ENCODE assay signal across 8 mouse cellular contexts in the genomic region with DNA sequence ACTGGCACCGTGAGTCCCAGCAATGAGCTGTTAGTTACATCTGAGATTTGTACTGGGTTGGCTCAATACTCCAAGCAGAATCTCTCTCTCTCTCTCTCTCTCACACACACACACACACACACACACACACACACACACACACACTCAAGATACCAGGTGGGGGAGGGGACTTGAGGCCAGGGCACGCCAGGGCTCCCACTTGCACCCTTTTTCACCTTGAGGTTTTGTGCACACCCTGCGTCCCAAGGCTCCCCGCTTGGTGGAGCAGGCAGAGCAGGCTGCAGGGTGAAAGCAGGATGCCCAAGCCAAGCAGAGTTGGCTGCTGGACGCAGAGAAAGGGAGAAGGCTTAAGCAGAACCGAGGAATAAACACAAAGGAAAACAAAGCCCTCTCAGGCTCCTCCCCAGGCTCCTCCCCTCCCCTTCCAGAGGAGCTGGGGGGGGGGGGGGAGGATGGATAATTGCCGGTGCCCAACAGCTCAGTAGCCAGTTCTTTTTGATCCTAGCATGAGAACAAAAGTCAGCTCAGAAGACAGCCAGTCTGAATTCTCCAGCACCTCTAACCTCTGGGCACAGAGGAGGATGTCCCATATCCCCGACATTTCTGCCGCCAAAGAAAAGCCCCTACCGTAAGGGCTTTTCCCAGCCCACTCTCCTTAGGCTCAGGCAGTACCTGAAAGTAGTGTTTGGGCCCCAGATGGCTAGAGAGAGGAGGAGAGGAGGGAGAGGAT. TPM values are rescaled to one million over a fixed set of nuclear protein-coding genes. Genes with fewer than 3 reads are reported as not detected.
DNase-seq lines count a peak whose midpoint lies in the region; ATAC-seq and TF ChIP-seq lines count a peak whose summit lies in the region.

No protein-coding gene starts in this region.

- H3K4me3 ChIP-seq in embryonic facial prominence, embryonic 10.5 days = peak overlapping the region; percentile 55
- H3K4me3 ChIP-seq in hindbrain, postnatal 0 days (ENCODE audit: low read length) = peak overlapping the region; percentile 10; the same call in 1 of the 2 replicates
- peak overlapping the region; percentile 23 for H3K4me3 ChIP-seq in lung, embryonic 15.5 days

- H3K27ac ChIP-seq in embryonic facial prominence, embryonic 10.5 days (replicated peaks) = peak overlapping the region; percentile 98
- H3K27ac ChIP-seq in hindbrain, postnatal 0 days = peak overlapping the region; percentile 27
- peak overlapping the region; percentile 64 for H3K27ac ChIP-seq in lung, embryonic 15.5 days

- peak overlapping the region; percentile 36 for H3K9ac ChIP-seq in hindbrain, postnatal 0 days (replicated peaks; ENCODE audit: low read length)
- peak overlapping the region; percentile 7; the same call in 1 of the 2 replicates for H3K9ac ChIP-seq in lung, embryonic 15.5 days

- H3K27me3 ChIP-seq in embryonic facial prominence, embryonic 10.5 days (replicated peaks; ENCODE audit: low read depth, poor library complexity, severe bottlenecking) = no peaks in the 10 kb centered on the region
- H3K27me3 ChIP-seq in hindbrain, postnatal 0 days (ENCODE audit: insufficient read depth, low read length) = no peaks in the 10 kb centered on the region
- no peaks in the 10 kb centered on the region for H3K27me3 ChIP-seq in lung, embryonic 15.5 days

- no peak for TF ChIP-seq CTCF in hindbrain, postnatal 0 days (IDR thresholded peaks at IDR 0.05; ENCODE audit: low read depth)

- H3K36me3 ChIP-seq in embryonic facial prominence, embryonic 10.5 days (replicated peaks) = peaks cover 44% of the 10 kb centered on the region
- no peaks in the 10 kb centered on the region for H3K36me3 ChIP-seq in hindbrain, postnatal 0 days (ENCODE audit: insufficient read depth, low read length)
- no peaks in the 10 kb centered on the region for H3K36me3 ChIP-seq in lung, embryonic 15.5 days

- H3K4me2 ChIP-seq in hindbrain, postnatal 0 days (ENCODE audit: low read depth, low read length) = peak overlapping the region; percentile 44
- H3K4me2 ChIP-seq in lung, embryonic 15.5 days = peak overlapping the region; percentile 49

- peak; percentile 72 for ATAC-seq in hindbrain, postnatal 0 days
- ATAC-seq in lung, embryonic 15.5 days (ENCODE audit: borderline replicate concordance, extremely low read depth, low FRiP score, low TSS enrichment) = peak; percentile 48; the same call in 1 of the 2 replicates

- peak; percentile 22 for DNase-seq in ovary, adult 18-20 months (ENCODE audit: low spot score)
- no peak for DNase-seq in ovary, postnatal 14 days (ENCODE audit: low spot score)
- peak; percentile 80 for DNase-seq in embryonic facial prominence, embryonic 10.5 days (ENCODE audit: low spot score)
- peak; percentile 55 for DNase-seq in hindbrain, postnatal 0 days (ENCODE audit: low spot score)
- DNase-seq in retina, postnatal 7 days (ENCODE audit: low read depth, low spot score) = peak; percentile 36
- no peak for DNase-seq in frontal cortex, postnatal 14 days (ENCODE audit: low spot score in 2 of 2)
- DNase-seq in urinary bladder, postnatal 4 days (ENCODE audit: low spot score in 2 of 2) = no peak

- peaks cover 51% of the 10 kb centered on the region for H3K4me1 ChIP-seq in embryonic facial prominence, embryonic 10.5 days
- H3K4me1 ChIP-seq in hindbrain, postnatal 0 days (ENCODE audit: insufficient read depth, low read length) = no peaks in the 10 kb centered on the region
- peaks cover 43% of the 10 kb centered on the region for H3K4me1 ChIP-seq in lung, embryonic 15.5 days

- WGBS in embryonic facial prominence, embryonic 10.5 days = 1% methylated on average over 10 of the region's 10 CpGs
- WGBS in hindbrain, postnatal 0 days = 2% methylated on average over 10 of the region's 10 CpGs
- WGBS in lung, embryonic 15.5 days = 5% methylated on average over 10 of the region's 10 CpGs

- no peaks in the 10 kb centered on the region for H3K9me3 ChIP-seq in embryonic facial prominence, embryonic 10.5 days
- no peaks in the 10 kb centered on the region for H3K9me3 ChIP-seq in hindbrain, postnatal 0 days (ENCODE audit: low read length)
- no peaks in the 10 kb centered on the region for H3K9me3 ChIP-seq in lung, embryonic 15.5 days

RNA-seq across cellular contexts. Expression of a gene that starts 9.5 kb away (rescaled TPM):
- 0.02 and 0.08 TPM in 2 replicates for polyA plus RNA-seq in embryonic facial prominence, embryonic 10.5 days (2016; fragmentation: Nextera tagmentation; extraction: Ambion mirVana)
- 1.8 and 2.8 TPM in 2 replicates for total RNA-seq in hindbrain, postnatal 0 days (2014; rRNA removed)
- polyA plus RNA-seq in hindbrain, postnatal 0 days (2015; fragmentation: Nextera tagmentation; extraction: Ambion mirVana) = 2.8 and 4.7 TPM in 2 replicates
- 0.86 TPM in 2 replicates for polyA plus RNA-seq in lung, embryonic 15.5 days (2015; fragmentation: Nextera tagmentation; extraction: Ambion mirVana)

RNA-seq across cellular contexts. Expression of a gene that starts 9.5 kb away (rescaled TPM):
- polyA plus RNA-seq in embryonic facial prominence, embryonic 10.5 days (2016; fragmentation: Nextera tagmentation; extraction: Ambion mirVana) = 19.9 and 21.4 TPM in 2 replicates
- 6.6 and 7.2 TPM in 2 replicates for total RNA-seq in hindbrain, postnatal 0 days (2014; rRNA removed)
- polyA plus RNA-seq in hindbrain, postnatal 0 days (2015; fragmentation: Nextera tagmentation; extraction: Ambion mirVana) = 2.7 and 3.1 TPM in 2 replicates
- polyA plus RNA-seq in lung, embryonic 15.5 days (2015; fragmentation: Nextera tagmentation; extraction: Ambion mirVana) = 17.0 and 18.0 TPM in 2 replicates

RNA-seq across cellular contexts. Expression of a gene that starts 27.9 kb away (rescaled TPM):
- not detected in 2 replicates for polyA plus RNA-seq in embryonic facial prominence, embryonic 10.5 days (2016; fragmentation: Nextera tagmentation; extraction: Ambion mirVana)
- 0.26 TPM in 1 of 2 replicates, not detected in the other for total RNA-seq in hindbrain, postnatal 0 days (2014; rRNA removed)
- polyA plus RNA-seq in hindbrain, postnatal 0 days (2015; fragmentation: Nextera tagmentation; extraction: Ambion mirVana) = 0.68 TPM in 2 replicates
- 0.11 and 0.32 TPM in 2 replicates for polyA plus RNA-seq in lung, embryonic 15.5 days (2015; fragmentation: Nextera tagmentation; extraction: Ambion mirVana)

RNA-seq across cellular contexts. Expression of a gene that starts 44.2 kb away (rescaled TPM):
- polyA plus RNA-seq in embryonic facial prominence, embryonic 10.5 days (2016; fragmentation: Nextera tagmentation; extraction: Ambion mirVana) = 0.74 and 1.0 TPM in 2 replicates
- total RNA-seq in hindbrain, postnatal 0 days (2014; rRNA removed) = 0.26 and 0.29 TPM in 2 replicates
- 0.89 and 1.6 TPM in 2 replicates for polyA plus RNA-seq in hindbrain, postnatal 0 days (2015; fragmentation: Nextera tagmentation; extraction: Ambion mirVana)
- polyA plus RNA-seq in lung, embryonic 15.5 days (2015; fragmentation: Nextera tagmentation; extraction: Ambion mirVana) = 0.84 and 1.1 TPM in 2 replicates

RNA-seq across cellular contexts. Expression of a gene that starts 54.8 kb away (rescaled TPM):
- 189 and 190 TPM in 2 replicates for polyA plus RNA-seq in embryonic facial prominence, embryonic 10.5 days (2016; fragmentation: Nextera tagmentation; extraction: Ambion mirVana)
- 86.9 and 102 TPM in 2 replicates for total RNA-seq in hindbrain, postnatal 0 days (2014; rRNA removed)
- polyA plus RNA-seq in hindbrain, postnatal 0 days (2015; fragmentation: Nextera tagmentation; extraction: Ambion mirVana) = 136 TPM in 2 replicates
- 88.0 and 96.7 TPM in 2 replicates for polyA plus RNA-seq in lung, embryonic 15.5 days (2015; fragmentation: Nextera tagmentation; extraction: Ambion mirVana)

Comparison
In these comparisons a context has a peak if more than half of its experiments do, and no peak if none do; other contexts are left out.
1. DNase-seq: peak in ovary, adult 18-20 months (single experiment), embryonic facial prominence, embryonic 10.5 days (single experiment), hindbrain, postnatal 0 days (single experiment) and retina, postnatal 7 days (single experiment); none in ovary, postnatal 14 days (single experiment), frontal cortex, postnatal 14 days (0 of 2) and urinary bladder, postnatal 4 days (0 of 2).
2. H3K27ac ChIP-seq: peak in every context shown above with its lines; median percentile 98 in embryonic facial prominence, embryonic 10.5 days; 64 in lung, embryonic 15.5 days; 27 in hindbrain, postnatal 0 days.
3. Peak in every context shown above with its lines, with median percentiles within 50 percentile points of each other: H3K4me3 ChIP-seq.